Comparison of ENCODE assay signal across 19 mouse cellular contexts in the genomic region with DNA sequence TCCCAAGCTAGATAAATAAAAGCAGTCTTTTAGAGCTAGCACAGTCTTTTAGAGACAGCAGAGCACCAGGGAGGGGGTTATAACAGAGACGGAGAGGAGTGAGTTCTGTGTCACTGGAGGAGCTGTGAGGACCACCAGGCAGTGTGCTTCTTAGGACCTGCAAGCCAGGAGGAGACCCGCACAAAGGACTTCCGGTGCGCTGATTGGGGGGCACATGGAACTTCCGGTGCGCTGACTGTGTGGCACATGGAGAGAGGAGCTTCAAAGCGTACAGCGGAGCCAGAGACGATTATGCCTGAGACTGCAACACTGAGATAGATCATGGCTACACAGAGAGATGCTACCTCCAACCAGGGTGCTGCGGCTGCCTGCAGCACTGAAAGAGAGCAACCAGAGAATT. TPM values are rescaled to one million over a fixed set of nuclear protein-coding genes. Genes with fewer than 3 reads are reported as not detected.
DNase-seq lines count a peak whose midpoint lies in the region; ATAC-seq and TF ChIP-seq lines count a peak whose summit lies in the region.
"Had no signal": no experiment of that assay in that cellular context is flagged by ENCODE, and none has a peak within 500 bp of the region (broad histone marks: within the 10 kb centered on the region; RNA-seq: fewer than 3 reads in every experiment).

No protein-coding gene starts in this region.

- no peaks in the 10 kb centered on the region for H3K9me3 ChIP-seq in hindbrain, embryonic 10.5 days
- H3K9me3 ChIP-seq in hindbrain, embryonic 16.5 days (ENCODE audit: control insufficient read depth, low read length), result no peaks in the 10 kb centered on the region
- H3K9me3 ChIP-seq in embryonic facial prominence, embryonic 13.5 days, result no peaks in the 10 kb centered on the region
- no peaks in the 10 kb centered on the region for H3K9me3 ChIP-seq in forebrain, postnatal 0 days (ENCODE audit: low read length)
- H3K9me3 ChIP-seq: liver, embryonic 13.5 days; neural tube, embryonic 13.5 days had no signal

- H3K4me3 ChIP-seq in hindbrain, embryonic 10.5 days, result no peak overlapping the region
- no peak overlapping the region for H3K4me3 ChIP-seq in hindbrain, embryonic 16.5 days (ENCODE audit: low read length)
- no peak overlapping the region for H3K4me3 ChIP-seq in embryonic facial prominence, embryonic 13.5 days
- H3K4me3 ChIP-seq in forebrain, postnatal 0 days (ENCODE audit: low read depth, low read length), result no peak overlapping the region
- H3K4me3 ChIP-seq in olfactory bulb, adult 2 months (ENCODE audit: insufficient read depth, low read depth, low read length), result 0 out of 2 replicates have a peak overlapping the region, but pooled peaks have one; percentile 0
- H3K4me3 ChIP-seq: heart, adult 2 months; liver, embryonic 13.5 days; neural tube, embryonic 13.5 days had no signal

- TF ChIP-seq POLR2A in olfactory bulb, adult 2 months (IDR thresholded peaks at IDR 0.05; ENCODE audit: insufficient read depth, low read depth, low read length), result no peak

- peak overlapping the region; percentile 66 for H3K27ac ChIP-seq in hindbrain, embryonic 10.5 days
- H3K27ac ChIP-seq in hindbrain, embryonic 16.5 days (ENCODE audit: low read depth, low read length), result no peak overlapping the region
- peak overlapping the region; percentile 66 for H3K27ac ChIP-seq in embryonic facial prominence, embryonic 13.5 days
- H3K27ac ChIP-seq in forebrain, postnatal 0 days (ENCODE audit: low read depth, low read length), result no peak overlapping the region
- peak overlapping the region; percentile 10; the same call in 1 of the 2 replicates for H3K27ac ChIP-seq in olfactory bulb, adult 2 months (ENCODE audit: insufficient read depth, low read depth, low read length)
- H3K27ac ChIP-seq: heart, adult 2 months; hindbrain, postnatal 0 days; liver, embryonic 13.5 days; neural tube, embryonic 13.5 days had no signal

- WGBS in hindbrain, embryonic 10.5 days, result 87% methylated on average over 10 of the region's 10 CpGs
- WGBS in hindbrain, embryonic 16.5 days, result 84% methylated on average over 10 of the region's 10 CpGs
- 79% methylated on average over 10 of the region's 10 CpGs for WGBS in embryonic facial prominence, embryonic 13.5 days
- WGBS in forebrain, postnatal 0 days, result 52% methylated on average over 10 of the region's 10 CpGs
- 41% methylated on average over 10 of the region's 10 CpGs for WGBS in olfactory bulb, adult 2 months

- ATAC-seq in hindbrain, embryonic 16.5 days, result no peak
- ATAC-seq in embryonic facial prominence, embryonic 13.5 days (ENCODE audit: insufficient number of reproducible peaks, insufficient read depth, low FRiP score, low TSS enrichment, low read depth), result peak; percentile 34; the same call in 1 of the 2 replicates
- peak; percentile 87 for ATAC-seq in forebrain, postnatal 0 days
- ATAC-seq in inflammation-experienced regulatory T-cells, adult 6 months, result no peak
- ATAC-seq: hindbrain, postnatal 0 days had no signal

- H3K27me3 ChIP-seq in hindbrain, embryonic 10.5 days (ENCODE audit: insufficient read depth, poor library complexity, severe bottlenecking), result no peaks in the 10 kb centered on the region
- H3K27me3 ChIP-seq in hindbrain, embryonic 16.5 days (replicated peaks; ENCODE audit: control insufficient read depth, insufficient read depth, low read length), result no peaks in the 10 kb centered on the region
- no peaks in the 10 kb centered on the region for H3K27me3 ChIP-seq in embryonic facial prominence, embryonic 13.5 days
- no peaks in the 10 kb centered on the region for H3K27me3 ChIP-seq in forebrain, postnatal 0 days (ENCODE audit: insufficient read depth, low read length)
- H3K27me3 ChIP-seq: CH12.LX; liver, embryonic 13.5 days; neural tube, embryonic 13.5 days had no signal

- H3K4me1 ChIP-seq in hindbrain, embryonic 10.5 days (replicated peaks), result peaks cover 16% of the 10 kb centered on the region
- H3K4me1 ChIP-seq in hindbrain, embryonic 16.5 days (ENCODE audit: control insufficient read depth, insufficient read depth, low read depth, low read length), result no peaks in the 10 kb centered on the region
- peaks cover 9% of the 10 kb centered on the region; the same call in 1 of the 2 replicates for H3K4me1 ChIP-seq in embryonic facial prominence, embryonic 13.5 days
- no peaks in the 10 kb centered on the region for H3K4me1 ChIP-seq in forebrain, postnatal 0 days (ENCODE audit: insufficient read depth)
- peaks cover 7% of the 10 kb centered on the region for H3K4me1 ChIP-seq in olfactory bulb, adult 2 months (ENCODE audit: control insufficient read depth, insufficient read depth, low read length)
- H3K4me1 ChIP-seq: liver, embryonic 13.5 days; neural tube, embryonic 13.5 days had no signal

- no peak for DNase-seq in hindbrain, embryonic 10.5 days (ENCODE audit: low spot score)
- peak; percentile 58 for DNase-seq in forebrain, postnatal 0 days
- no peak for DNase-seq in MN1 (ENCODE audit: low spot score)
- no peak for DNase-seq in urinary bladder, adult 2 months (ENCODE audit: low spot score)
- DNase-seq: adrenal gland, adult 2 months; cerebellum, adult 8-10 months; heart, adult 2 months; heart, postnatal 10 days; kidney, adult 8-10 months; kidney, postnatal 4 days; liver, embryonic 13.5 days; thymus, postnatal 36 days had no signal

- no peaks in the 10 kb centered on the region for H3K36me3 ChIP-seq in hindbrain, embryonic 10.5 days
- H3K36me3 ChIP-seq in hindbrain, embryonic 16.5 days (ENCODE audit: control insufficient read depth, insufficient read depth, low read length), result no peaks in the 10 kb centered on the region
- no peaks in the 10 kb centered on the region for H3K36me3 ChIP-seq in embryonic facial prominence, embryonic 13.5 days
- no peaks in the 10 kb centered on the region for H3K36me3 ChIP-seq in forebrain, postnatal 0 days (ENCODE audit: insufficient read depth)
- H3K36me3 ChIP-seq: liver, embryonic 13.5 days; neural tube, embryonic 13.5 days had no signal

- H3K4me2 ChIP-seq in hindbrain, embryonic 16.5 days (ENCODE audit: low read length), result no peak overlapping the region
- no peak overlapping the region for H3K4me2 ChIP-seq in embryonic facial prominence, embryonic 13.5 days
- H3K4me2 ChIP-seq in forebrain, postnatal 0 days (ENCODE audit: low read depth), result peak overlapping the region; percentile 28; the same call in 1 of the 2 replicates
- H3K4me2 ChIP-seq: liver, embryonic 13.5 days; neural tube, embryonic 13.5 days had no signal

- H3K9ac ChIP-seq in hindbrain, embryonic 16.5 days (ENCODE audit: low read depth, low read length), result no peak overlapping the region
- H3K9ac ChIP-seq in embryonic facial prominence, embryonic 13.5 days, result peak overlapping the region; percentile 12; the same call in 1 of the 2 replicates
- H3K9ac ChIP-seq in forebrain, postnatal 0 days, result 0 out of 2 replicates have a peak overlapping the region, but pooled peaks have one; percentile 11
- H3K9ac ChIP-seq: liver, embryonic 13.5 days; neural tube, embryonic 13.5 days had no signal

- no peak for TF ChIP-seq CTCF in forebrain, postnatal 0 days (IDR thresholded peaks at IDR 0.05; ENCODE audit: low read depth)
- TF ChIP-seq CTCF in olfactory bulb, adult 2 months (IDR thresholded peaks at IDR 0.05; ENCODE audit: insufficient read depth, low read depth, low read length), result no peak

RNA-seq across cellular contexts. Expression of gene Rpl37a, which starts 53.4 kb away (rescaled TPM):
- 1,371 and 1,426 TPM in 2 replicates for polyA plus RNA-seq in hindbrain, embryonic 10.5 days (2016; fragmentation: Nextera tagmentation; extraction: Ambion mirVana)
- polyA plus RNA-seq in hindbrain, embryonic 16.5 days (2015; fragmentation: Nextera tagmentation; extraction: Ambion mirVana), result 753 and 794 TPM in 2 replicates
- polyA plus RNA-seq in embryonic facial prominence, embryonic 13.5 days (2015; fragmentation: Nextera tagmentation; extraction: Ambion mirVana), result 1,826 and 2,120 TPM in 2 replicates
- 598 and 928 TPM in 2 replicates for total RNA-seq in forebrain, postnatal 0 days (2014; rRNA removed)
- polyA plus RNA-seq in forebrain, postnatal 0 days (2015; fragmentation: Nextera tagmentation; extraction: Ambion mirVana), result 1,180 and 1,503 TPM in 2 replicates
- not detected in 2 replicates for polyA plus RNA-seq in olfactory bulb, adult 2 months (2012; ENCODE audit: insufficient read depth, insufficient read length, low replicate concordance, missing spikeins)
- 1,000 to 10,000 TPM; 1,830 to 2,995 (median 2,931) TPM for polyA plus RNA-seq in inflammation-experienced regulatory T-cells, adult 6 months (2017; shearing (Covaris generic))
- polyA plus RNA-seq in urinary bladder, adult 2 months (2012; rRNA removed), result 1,766 and 1,999 TPM in 2 replicates

RNA-seq across cellular contexts. Expression of gene Igfbp2, which starts 59.8 kb away (rescaled TPM):
- polyA plus RNA-seq in hindbrain, embryonic 10.5 days (2016; fragmentation: Nextera tagmentation; extraction: Ambion mirVana), result 493 and 750 TPM in 2 replicates
- polyA plus RNA-seq in hindbrain, embryonic 16.5 days (2015; fragmentation: Nextera tagmentation; extraction: Ambion mirVana), result 465 and 469 TPM in 2 replicates
- 469 and 555 TPM in 2 replicates for polyA plus RNA-seq in embryonic facial prominence, embryonic 13.5 days (2015; fragmentation: Nextera tagmentation; extraction: Ambion mirVana)
- total RNA-seq in forebrain, postnatal 0 days (2014; rRNA removed), result 311 and 330 TPM in 2 replicates
- 341 and 409 TPM in 2 replicates for polyA plus RNA-seq in forebrain, postnatal 0 days (2015; fragmentation: Nextera tagmentation; extraction: Ambion mirVana)
- polyA plus RNA-seq in olfactory bulb, adult 2 months (2012; ENCODE audit: insufficient read depth, insufficient read length, low replicate concordance, missing spikeins), result not detected in 2 replicates
- not detected for polyA plus RNA-seq in inflammation-experienced regulatory T-cells, adult 6 months (2017; shearing (Covaris generic))
- polyA plus RNA-seq in urinary bladder, adult 2 months (2012; rRNA removed), result 874 and 1,097 TPM in 2 replicates

Comparison
In these comparisons a context has a peak if more than half of its experiments do, and no peak if none do; other contexts are left out.
1. H3K27ac ChIP-seq: peak in hindbrain, embryonic 10.5 days (single experiment), embryonic facial prominence, embryonic 13.5 days (single experiment) and olfactory bulb, adult 2 months (single experiment); none in hindbrain, embryonic 16.5 days (single experiment) and forebrain, postnatal 0 days (single experiment).
2. ATAC-seq: peak in embryonic facial prominence, embryonic 13.5 days (single experiment) and forebrain, postnatal 0 days (single experiment); none in hindbrain, embryonic 16.5 days (single experiment) and inflammation-experienced regulatory T-cells, adult 6 months (single experiment).
3. RNA of gene Igfbp2, which starts 59.8 kb away (polyA plus RNA-seq): 874 to 1,097 TPM in urinary bladder, adult 2 months, 493 to 750 TPM in hindbrain, embryonic 10.5 days, 469 to 555 TPM in embryonic facial prominence, embryonic 13.5 days, 465 to 469 TPM in hindbrain, embryonic 16.5 days and 341 to 409 TPM in forebrain, postnatal 0 days; not detected in olfactory bulb, adult 2 months and not detected in inflammation-experienced regulatory T-cells, adult 6 months; every median in the first group is over 100 times any median in the second.